Mouse (Mus musculus) liver, postnatal 0 days (tissue): ENCODE measurements at regions not wholly inside any gene's neighbourhood (a gene's known extent, or its start where the extent isn't known, plus 50 kb on each side); places are given as distances from the start of the nearest gene placed in this dataset.

Experiments
- CTCF ChIP-seq: sonication (generic); IDR thresholded peaks from 2 replicates; pipeline ENCODE4 v1.5.1; 2016; ENCODE audit warnings: antibody characterized with exemption, low read depth
- EP300 ChIP-seq: IDR thresholded peaks from 2 replicates; pipeline ENCODE4 v1.6.1; 2016; ENCODE audit warnings: antibody characterized with exemption, low read depth, mild to moderate bottlenecking

- TF ChIP-seq CTCF = no peak
- TF ChIP-seq EP300 = no peak
These were observed 67.9 kb downstream of the Dmrta2 start for GRCm38 (mm10) chr4:110045651-110046269.
